Mouse (Mus musculus): Measurements from ENCODE around the gene Nploc4.

- no peak for TF ChIP-seq MAFK (IDR thresholded peaks at IDR 0.05; ENCODE audit: insufficient read depth, low read depth, low read length)
- TF ChIP-seq ZNF384 (IDR thresholded peaks at IDR 0.05; ENCODE audit: low read depth, low read length) = no peak
- TF ChIP-seq CHD2 (IDR thresholded peaks at IDR 0.05; ENCODE audit: low read depth, low read length) = no peak
These were observed 19.7 kb downstream of the Nploc4 start for GRCm38 (mm10) chr11:120417852-120418251.
